Mouse (Mus musculus) cerebellum, postnatal 25 days (tissue): ENCODE results near the gene Dram1.
"Not testable (repeated sequence)": the region's sequence is repeated elsewhere in the genome, so short reads cannot be mapped to it uniquely, and the experiment has no call there.

Experiments used
- DNase-seq, 2 experiments: peaks; one replicate each; pipeline ENCODE4 v3.0.0; 2021; ENCODE audit warnings: mixed read lengths in 2 of 2

Gene Dram1

GRCm38 (mm10) chr10:88385290-88385689 is 6.4 kb upstream of the Dram1 start:
- no peak for DNase-seq

- no peak for DNase-seq
Observed at GRCm38 (mm10) chr10:88384081-88384480, 5.2 kb upstream of the Dram1 start.

- no peak for DNase-seq
Observed at GRCm38 (mm10) chr10:88383479-88383878, 4.6 kb upstream of the Dram1 start.

DNA sequence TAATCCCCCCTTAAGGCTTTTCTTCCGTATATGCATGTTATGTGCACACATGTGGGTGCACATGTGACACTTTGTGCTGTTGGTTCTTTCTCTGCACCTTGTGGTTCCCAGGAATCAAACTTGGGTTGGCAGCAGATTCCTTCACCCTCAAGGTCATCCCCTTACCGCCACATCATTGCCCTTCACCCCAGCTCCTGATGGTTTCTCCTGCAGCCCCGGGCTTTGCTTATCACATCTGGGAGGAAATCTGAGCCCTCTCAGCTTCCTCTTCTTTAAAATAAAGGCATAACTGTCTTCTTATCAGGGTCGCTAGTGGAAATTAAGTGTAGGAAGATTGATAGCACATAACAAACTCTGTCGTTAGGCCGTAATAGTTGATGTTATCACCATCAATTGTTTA is 3.1 kb upstream of the Dram1 start:
- DNase-seq: no peak

GRCm38 (mm10) chr10:88381286-88381685 is 2.4 kb upstream of the Dram1 start:
- no peak for DNase-seq

- peak; percentile 26 to 36 for DNase-seq
Observed at GRCm38 (mm10) chr10:88380430-88381060, 1.7 kb upstream of the Dram1 start.

- peak; percentile 48 to 59 for DNase-seq
Observed at GRCm38 (mm10) chr10:88380002-88380401, 1.1 kb upstream of the Dram1 start.

GRCm38 (mm10) chr10:88377666-88378065 is 1.2 kb downstream of the Dram1 start:
- DNase-seq: no peak

DNA sequence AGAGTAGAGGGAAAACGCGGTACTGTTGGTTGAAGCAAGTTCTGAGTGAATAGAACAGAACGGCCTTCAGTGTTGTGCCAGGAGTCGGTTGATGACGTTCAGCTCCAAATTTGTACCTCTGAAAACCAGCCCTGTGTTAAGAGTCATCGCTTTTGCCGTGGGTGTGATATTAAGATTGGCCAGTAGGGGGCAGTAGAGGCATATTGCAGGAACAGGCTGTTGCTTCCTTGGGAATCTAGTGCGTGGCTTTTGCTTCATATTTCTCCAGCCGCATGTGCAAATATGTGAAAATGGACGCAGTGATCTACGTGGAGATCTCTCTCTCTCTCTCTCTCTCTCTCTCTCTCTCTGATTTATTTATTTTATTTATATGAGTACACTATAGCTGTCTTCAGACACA is 2.1 kb downstream of the Dram1 start:
- peak; percentile 92 to 95 for DNase-seq

DNA sequence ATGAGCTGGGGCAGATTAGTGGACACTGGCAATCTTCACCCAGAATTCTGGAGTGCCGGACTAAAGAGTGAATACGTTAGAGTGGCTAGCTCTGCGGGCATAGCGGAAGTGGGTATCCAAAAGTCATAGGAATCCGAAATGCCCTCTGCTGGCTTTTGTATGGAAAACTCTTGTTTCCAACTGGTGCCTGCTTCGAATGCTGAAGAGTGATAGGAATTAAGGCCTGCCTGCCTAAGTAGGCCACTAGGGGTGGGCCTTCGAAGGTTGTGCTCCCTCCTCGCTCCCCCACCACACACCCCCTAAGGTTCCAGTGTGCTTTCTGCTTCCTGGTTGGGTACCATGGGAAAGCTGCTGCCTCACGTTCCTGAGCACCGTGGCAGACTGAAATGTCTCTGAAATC is 3.9 kb downstream of the Dram1 start:
- DNase-seq: no peak

- DNase-seq: not testable (repeated sequence)
Observed at GRCm38 (mm10) chr10:88372945-88373344, 5.9 kb downstream of the Dram1 start.

GRCm38 (mm10) chr10:88372436-88372835 is 6.4 kb downstream of the Dram1 start:
- no peak for DNase-seq

DNA sequence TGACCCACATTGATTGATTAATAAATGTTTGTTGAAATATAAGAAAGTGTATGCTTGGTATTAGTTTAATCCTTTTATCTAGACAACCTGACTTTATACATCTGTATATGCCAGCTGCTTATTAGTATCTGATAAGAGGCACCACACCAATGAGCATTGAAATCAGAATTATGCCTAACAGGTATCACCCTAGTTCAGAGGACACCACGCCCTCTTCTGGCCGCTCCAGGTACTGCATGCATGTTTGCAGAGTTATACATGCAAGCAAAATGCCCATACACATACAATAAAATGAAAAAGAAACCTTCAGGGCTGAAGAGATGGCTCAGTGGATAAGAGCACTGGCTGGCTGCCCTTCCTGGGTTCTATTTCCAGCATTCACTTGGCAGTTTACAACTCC is 7.1 kb downstream of the Dram1 start:
- DNase-seq: peak in 1 of 2 experiments; percentile 31

DNA sequence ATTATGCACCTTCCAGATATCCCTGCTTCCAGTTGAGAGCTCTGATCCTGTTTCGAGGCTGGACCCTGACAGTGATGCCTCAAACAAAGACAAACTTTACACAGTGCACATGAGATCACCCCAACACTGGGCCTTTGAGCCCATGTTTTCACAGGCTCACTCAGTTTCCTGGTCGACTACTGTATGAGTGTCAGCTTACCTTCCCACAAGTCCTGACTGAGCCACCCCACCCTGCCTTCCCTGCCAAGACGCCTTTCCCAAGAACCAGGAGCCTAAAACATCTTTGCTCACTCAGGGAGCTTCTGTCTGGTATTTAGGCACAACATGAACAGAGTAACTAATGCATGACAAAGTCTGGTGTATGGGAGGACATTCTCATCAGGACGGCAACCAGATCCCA is 9.6 kb downstream of the Dram1 start:
- no peak for DNase-seq

- DNase-seq: no peak
Observed at GRCm38 (mm10) chr10:88364221-88364620, 14.7 kb downstream of the Dram1 start.

- no peak for DNase-seq
Observed at GRCm38 (mm10) chr10:88362218-88362617, 16.7 kb downstream of the Dram1 start.

DNA sequence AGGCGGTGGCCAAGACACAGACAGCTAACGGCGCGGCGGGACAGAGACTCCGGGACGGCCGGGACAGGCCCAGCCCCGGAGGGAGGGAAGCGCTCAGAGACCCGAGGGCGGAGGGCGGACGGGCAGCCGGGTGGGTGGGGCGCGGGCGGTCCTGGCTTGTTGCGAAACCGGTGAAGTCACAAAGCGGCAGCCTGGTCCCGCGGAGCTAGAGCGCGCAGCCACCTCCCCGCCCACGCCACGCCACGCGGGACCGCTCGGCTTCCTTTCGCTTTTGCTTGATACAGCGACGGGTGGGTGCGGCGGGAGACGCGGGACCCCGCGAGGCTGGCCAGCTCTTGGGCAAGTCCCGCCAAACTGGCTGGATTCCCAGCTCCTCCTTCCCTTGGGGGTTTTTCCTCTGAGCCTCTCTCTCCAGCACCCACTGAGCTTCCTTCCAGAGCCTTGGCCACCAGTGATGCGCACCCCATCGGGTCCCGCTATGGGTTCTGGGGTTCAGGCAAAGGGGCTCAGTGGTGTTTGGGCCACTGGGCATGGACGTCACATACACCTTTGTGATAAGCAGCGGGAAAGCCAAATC is 21.8 kb downstream of the Dram1 start:
- DNase-seq: peak; percentile 27 to 63

DNA sequence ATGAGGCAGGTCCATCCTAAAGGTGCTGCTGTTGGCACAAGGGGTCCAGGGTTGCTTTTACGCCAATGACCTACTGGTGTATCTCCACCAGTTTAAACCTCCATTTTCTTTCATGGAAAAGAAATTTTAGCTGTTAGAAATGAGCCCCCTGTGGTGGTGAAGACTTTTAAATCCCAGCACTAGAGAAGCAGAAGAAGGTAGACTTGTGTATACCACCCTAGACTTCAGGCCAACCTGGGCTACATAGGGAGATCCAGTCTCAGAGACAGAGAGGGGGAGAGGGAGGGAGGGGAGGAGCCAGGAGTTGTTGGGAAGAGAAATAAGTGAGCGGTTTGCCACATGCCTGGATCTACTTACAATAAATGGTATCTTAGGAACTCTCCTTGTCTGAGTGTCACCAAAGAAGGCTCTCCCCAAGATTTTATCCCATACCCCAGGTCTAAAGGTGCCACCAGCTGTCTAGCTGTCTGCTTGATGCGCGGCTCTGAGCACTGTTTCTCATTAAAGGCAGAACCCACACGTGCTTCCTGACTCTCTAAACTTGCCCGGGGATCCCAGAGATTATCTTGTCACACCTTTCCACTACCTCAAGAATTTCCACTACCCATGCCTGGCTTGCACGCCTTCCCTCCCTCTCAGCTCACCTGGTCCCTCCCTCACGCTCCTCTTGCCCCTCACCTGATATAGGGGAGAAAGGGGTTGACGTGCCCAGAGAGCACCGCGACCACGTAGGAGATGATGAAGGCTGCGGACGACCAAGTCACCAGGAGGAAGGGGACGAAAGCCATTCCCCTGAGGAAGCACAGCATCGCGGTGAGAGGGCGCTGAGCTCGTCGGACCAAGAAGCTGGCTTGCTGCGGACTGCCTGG is 22.5 kb downstream of the Dram1 start:
- no peak for DNase-seq

- no peak for DNase-seq
Observed at GRCm38 (mm10) chr10:88354599-88354998, 24.3 kb downstream of the Dram1 start.

GRCm38 (mm10) chr10:88352549-88352948 is 26.3 kb downstream of the Dram1 start:
- no peak for DNase-seq

DNA sequence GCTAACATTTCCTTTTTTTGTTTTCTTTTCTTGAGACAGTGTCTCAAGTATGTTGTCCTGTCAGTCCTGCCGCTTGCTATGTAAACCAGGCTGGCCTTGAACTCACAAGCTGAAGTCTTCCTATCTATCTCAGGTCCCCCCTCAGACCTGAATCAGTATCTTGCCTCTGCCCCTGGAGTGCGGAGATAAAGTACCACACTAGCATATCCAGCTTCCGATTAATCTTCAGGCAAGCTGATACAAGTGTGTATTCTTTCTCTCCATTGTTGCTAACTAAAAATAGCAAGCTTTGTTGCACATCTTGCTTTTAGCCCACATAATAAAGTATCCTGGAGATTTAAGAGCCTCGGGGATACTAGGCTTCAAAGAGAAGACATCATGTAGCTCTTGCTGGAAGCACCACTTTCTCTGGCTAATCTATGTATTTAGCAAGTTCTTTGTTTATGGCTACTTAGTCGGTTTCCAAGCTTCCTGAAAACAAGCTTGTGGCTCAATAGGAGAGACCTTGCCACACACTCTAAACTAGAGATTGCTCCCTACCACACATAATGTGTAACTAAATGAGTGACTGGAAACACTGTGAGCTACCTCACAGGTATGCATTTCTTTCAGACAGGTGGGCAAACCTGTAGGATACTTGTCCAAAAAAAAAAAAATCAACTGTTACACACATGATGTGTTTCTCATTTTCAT is 27.3 kb downstream of the Dram1 start:
- DNase-seq: no peak

DNA sequence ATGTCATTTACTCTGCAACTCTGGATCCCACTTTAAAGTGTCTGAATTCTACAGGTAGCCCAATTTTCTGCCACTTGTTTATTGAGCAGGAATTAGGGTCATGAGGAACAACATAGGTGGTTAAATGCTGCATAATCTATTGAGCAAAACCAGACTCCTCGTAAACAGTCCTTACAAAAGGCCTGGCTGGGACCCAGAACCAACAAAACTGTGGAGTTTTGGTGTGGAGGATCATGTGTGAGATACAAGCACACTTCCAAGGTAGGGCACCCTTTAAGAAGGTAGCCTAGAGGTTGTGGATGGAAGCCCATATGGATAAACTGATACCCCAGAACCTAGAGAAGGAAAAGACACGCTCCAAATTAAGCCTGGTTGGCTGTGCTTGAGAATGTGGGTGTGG is 28.2 kb downstream of the Dram1 start:
- no peak for DNase-seq

DNA sequence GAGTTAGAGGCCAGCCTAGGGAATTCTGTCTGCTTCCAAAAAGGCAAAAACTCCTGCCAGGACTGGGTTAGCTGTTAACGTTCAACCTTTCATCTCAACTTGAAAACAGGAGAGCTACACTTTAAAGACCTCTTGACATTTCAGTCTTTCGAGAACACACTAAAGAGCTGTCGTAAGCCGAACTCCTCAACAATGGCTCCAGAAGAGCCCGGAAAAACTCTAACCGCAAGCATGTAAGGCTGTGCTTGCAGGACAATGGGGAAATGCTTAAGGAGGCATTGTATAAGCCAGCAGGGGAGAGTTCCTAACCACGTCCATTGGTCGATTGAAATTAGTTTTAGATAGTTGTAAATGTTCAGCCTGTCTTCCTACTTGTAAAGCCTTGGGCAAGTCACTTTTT is 29.1 kb downstream of the Dram1 start:
- no peak for DNase-seq
